Mouse (Mus musculus) midbrain, embryonic 16.5 days (tissue): Measurements from ENCODE around the gene Tapbp. TPM values are rescaled to one million over a fixed set of nuclear protein-coding genes. Genes with fewer than 3 reads are reported as not detected.
"Not testable (repeated sequence)": the region's sequence is repeated elsewhere in the genome, so short reads cannot be mapped to it uniquely, and the experiment has no call there.

Experiments used
- ATAC-seq: fragments of 200-750 bp; cut with Nextera tagmentation; 2 replicates; pipeline ENCODE4 v1.8.0; 2017; ENCODE audit warnings: moderate TSS enrichment
- H3K27ac ChIP-seq: fragments of 300-500 bp; sonication (generic); 2 replicates; pipeline ENCODE4 v1.5.1; 2014; ENCODE audit warnings: mild to moderate bottlenecking, low read length, mixed read lengths
- H3K27me3 ChIP-seq: fragments of 300-500 bp; sonication (generic); 2 replicates; pipeline ENCODE4 v1.6.1; 2014; ENCODE audit warnings: low read depth, low read length, mixed read lengths; ENCODE audit not compliant: control insufficient read depth, insufficient read depth
- H3K36me3 ChIP-seq: fragments of 300-500 bp; sonication (generic); 2 replicates; pipeline ENCODE4 v1.6.1; 2014; ENCODE audit warnings: mild to moderate bottlenecking, low read length, moderate library complexity, mixed read lengths; ENCODE audit not compliant: control insufficient read depth, insufficient read depth
- H3K4me1 ChIP-seq: fragments of 300-500 bp; sonication (generic); 2 replicates; pipeline ENCODE4 v1.6.1; 2014; ENCODE audit warnings: mild to moderate bottlenecking, low read length, mixed read lengths; ENCODE audit not compliant: control insufficient read depth, insufficient read depth
- H3K4me2 ChIP-seq: fragments of 300-500 bp; sonication (generic); 2 replicates; pipeline ENCODE4 v1.6.1; 2014; ENCODE audit warnings: mild to moderate bottlenecking, low read length, mixed read lengths
- H3K4me3 ChIP-seq: fragments of 300-500 bp; sonication (generic); 2 replicates; pipeline ENCODE4 v1.5.1; 2014; ENCODE audit warnings: low read depth, mild to moderate bottlenecking, low read length, moderate library complexity, mixed read lengths
- H3K9ac ChIP-seq: fragments of 300-500 bp; sonication (generic); 2 replicates; pipeline ENCODE4 v1.6.1; 2014; ENCODE audit warnings: low read depth, low read length, mixed read lengths
- H3K9me3 ChIP-seq: fragments of 300-500 bp; sonication (generic); replicated peaks from 2 replicates; pipeline ENCODE4 v1.6.1; 2014; ENCODE audit warnings: mild to moderate bottlenecking, low read length, mixed read lengths; ENCODE audit not compliant: control insufficient read depth, poor library complexity, severe bottlenecking
- WGBS: fragments of 180-500 bp; shearing (Covaris S2); extraction: QIAGEN DNeasy Blood & Tissue Kit; methylation state at CpG from one replicate; pipeline ENCODE4 v1.1.7; 2014; 5-methylcytosine and 5-hydroxymethylcytosine counted together
- polyA plus RNA-seq: library from polyadenylated mRNA; unstranded; fragments of >200 nt; fragmentation: Nextera tagmentation; extraction: Ambion mirVana; gene quantifications from 2 replicates; pipeline ENCODE4 v1.2.1, GENCODE M21; 2015

Gene Tapbp
- polyA plus RNA-seq, 1 experiment from 2014 or later = 26.1 TPM

- WGBS = 82% methylated on average over 4 of the region's 4 CpGs
- Histone ChIP-seq H3K27me3 (no peaks in the 10 kb centered on the region), H3K4me1 (no peaks in the 10 kb centered on the region), H3K4me3 (no peak overlapping the region), H3K27ac (no peak overlapping the region), H3K4me2 (no peak overlapping the region), H3K9me3 (no peaks in the 10 kb centered on the region), H3K9ac (no peak overlapping the region), H3K36me3 (no peaks in the 10 kb centered on the region)
- no peak for ATAC-seq
Observed at GRCm38 (mm10) chr17:33901653-33902052, 14.0 kb upstream of the Tapbp start.

- no peaks in the 10 kb centered on the region for H3K27me3 ChIP-seq
- H3K36me3 ChIP-seq = no peaks in the 10 kb centered on the region
- H3K4me3 ChIP-seq = no peak overlapping the region
- no peak overlapping the region for H3K9ac ChIP-seq
- H3K9me3 ChIP-seq = no peaks in the 10 kb centered on the region
- no peaks in the 10 kb centered on the region for H3K4me1 ChIP-seq
- no peak overlapping the region for H3K4me2 ChIP-seq
- no peak overlapping the region for H3K27ac ChIP-seq
- 80% methylated on average over 4 of the region's 4 CpGs for WGBS
- no peak for ATAC-seq
Observed at GRCm38 (mm10) chr17:33902079-33902478, 13.6 kb upstream of the Tapbp start.

- WGBS = 88% methylated on average over 7 of the region's 7 CpGs
- Histone ChIP-seq H3K9ac (no peak overlapping the region), H3K9me3 (no peaks in the 10 kb centered on the region), H3K27ac (no peak overlapping the region), H3K27me3 (no peaks in the 10 kb centered on the region), H3K4me3 (no peak overlapping the region), H3K4me2 (no peak overlapping the region), H3K36me3 (no peaks in the 10 kb centered on the region), H3K4me1 (no peaks in the 10 kb centered on the region)
- ATAC-seq = no peak
Observed at GRCm38 (mm10) chr17:33902491-33902890, 13.2 kb upstream of the Tapbp start.

GRCm38 (mm10) chr17:33903911-33904651, 11.6 kb upstream of the Tapbp start:
- ATAC-seq, H3K4me3 ChIP-seq, H3K4me2 ChIP-seq, H3K27me3 ChIP-seq, H3K4me1 ChIP-seq, H3K9me3 ChIP-seq, H3K27ac ChIP-seq, H3K9ac ChIP-seq, H3K36me3 ChIP-seq: not testable (repeated sequence)
- WGBS = 74% methylated on average over 6 of the region's 6 CpGs

- not testable (repeated sequence) for H3K27ac ChIP-seq, H3K4me3 ChIP-seq, ATAC-seq, H3K9ac ChIP-seq, H3K27me3 ChIP-seq, H3K36me3 ChIP-seq, H3K4me2 ChIP-seq, H3K4me1 ChIP-seq, H3K9me3 ChIP-seq
- WGBS = 30% methylated on average over 3 of the region's 4 CpGs
Observed at GRCm38 (mm10) chr17:33904835-33905234, 10.9 kb upstream of the Tapbp start, which contains the start of gene Platr17. TSS of gene Platr17 (plus strand) at chr17:33905135.

GRCm38 (mm10) chr17:33908331-33909076, 7.2 kb upstream of the Tapbp start:
- H3K27ac ChIP-seq = peak overlapping the region; percentile 83
- WGBS = under 1% methylated on average over 44 of the region's 44 CpGs
- ATAC-seq = peak; percentile 12
- H3K9ac ChIP-seq = peak overlapping the region; percentile 78
- H3K4me3 ChIP-seq = peak overlapping the region; percentile 83
- no peaks in the 10 kb centered on the region for H3K27me3 ChIP-seq
- peak overlapping the region; percentile 89 for H3K4me2 ChIP-seq
- H3K9me3 ChIP-seq = no peaks in the 10 kb centered on the region
- peaks cover 13% of the 10 kb centered on the region for H3K4me1 ChIP-seq
- peaks cover 15% of the 10 kb centered on the region for H3K36me3 ChIP-seq

- H3K4me3 ChIP-seq = peak within 1 kb of the TSS; percentile 83
- H3K4me1 ChIP-seq = peaks cover 13% of the 10 kb centered on the region
- peak within 1 kb of the TSS; percentile 94 for H3K9ac ChIP-seq
- H3K27me3 ChIP-seq = no peaks in the 10 kb centered on the region
- peak within 1 kb of the TSS; percentile 86 for H3K27ac ChIP-seq
- H3K4me2 ChIP-seq = peak within 1 kb of the TSS; percentile 89
- WGBS = under 1% methylated on average over 67 of the region's 68 CpGs
- H3K9me3 ChIP-seq = no peaks in the 10 kb centered on the region
- peak; percentile 97 for ATAC-seq
- peaks cover 22% of the 10 kb centered on the region for H3K36me3 ChIP-seq
Observed at GRCm38 (mm10) chr17:33909077-33909868, 6.4 kb upstream of the Tapbp start, which contains the start of gene Daxx. TSS of gene Daxx (plus strand) at chr17:33909414.

- peak overlapping the region; percentile 83 for H3K4me3 ChIP-seq
- H3K27ac ChIP-seq = peak overlapping the region; percentile 86
- H3K4me1 ChIP-seq = peaks cover 13% of the 10 kb centered on the region
- H3K27me3 ChIP-seq = no peaks in the 10 kb centered on the region
- under 1% methylated on average over 14 of the region's 14 CpGs for WGBS
- H3K36me3 ChIP-seq = peaks cover 22% of the 10 kb centered on the region
- H3K9ac ChIP-seq = peak overlapping the region; percentile 94
- H3K9me3 ChIP-seq = no peaks in the 10 kb centered on the region
- no peak; the same call in 1 of the 2 replicates for ATAC-seq
- peak overlapping the region; percentile 89 for H3K4me2 ChIP-seq
Observed at GRCm38 (mm10) chr17:33909869-33910250, 5.8 kb upstream of the Tapbp start.
